In genomic region chr4:156076911-156077382, GRCm38 (mm10) we compare ENCODE assay signal across 8 mouse cellular contexts. TPM values are rescaled to one million over a fixed set of nuclear protein-coding genes. Genes with fewer than 3 reads are reported as not detected.
DNase-seq lines count a peak whose midpoint lies in the region; ATAC-seq and TF ChIP-seq lines count a peak whose summit lies in the region.

No protein-coding gene starts in this region.

- H3K4me3 ChIP-seq in lung, embryonic 16.5 days (ENCODE audit: low read length): peak overlapping the region; percentile 51
- no peak overlapping the region; the same call in 1 of the 2 replicates for H3K4me3 ChIP-seq in forebrain, postnatal 0 days (ENCODE audit: low read depth, low read length)
- peak overlapping the region; percentile 50 for H3K4me3 ChIP-seq in liver, postnatal 0 days (ENCODE audit: low read depth, low read length)

- H3K27ac ChIP-seq in lung, embryonic 16.5 days (ENCODE audit: low read length): peak overlapping the region; percentile 93
- H3K27ac ChIP-seq in forebrain, postnatal 0 days (ENCODE audit: low read depth, low read length): no peak overlapping the region
- H3K27ac ChIP-seq in liver, postnatal 0 days (ENCODE audit: low read depth): peak overlapping the region; percentile 57

- H3K27me3 ChIP-seq in lung, embryonic 16.5 days (ENCODE audit: control insufficient read depth, insufficient read depth, low read depth, low read length): peaks cover 7% of the 10 kb centered on the region; the same call in 1 of the 2 replicates
- H3K27me3 ChIP-seq in forebrain, postnatal 0 days (ENCODE audit: insufficient read depth, low read length): peaks cover 8% of the 10 kb centered on the region; the same call in 1 of the 2 replicates
- H3K27me3 ChIP-seq in liver, postnatal 0 days (ENCODE audit: insufficient read depth, low read length): no peaks in the 10 kb centered on the region

- peaks cover 10% of the 10 kb centered on the region for H3K4me1 ChIP-seq in lung, embryonic 16.5 days (replicated peaks; ENCODE audit: control insufficient read depth, insufficient read depth, low read length)
- 0 out of 2 replicates have a peak, but pooled peaks cover 5% of the 10 kb centered on the region for H3K4me1 ChIP-seq in forebrain, postnatal 0 days (ENCODE audit: insufficient read depth)
- peaks cover 22% of the 10 kb centered on the region for H3K4me1 ChIP-seq in liver, postnatal 0 days (ENCODE audit: insufficient read depth)

- DNase-seq in lung, postnatal 10 days: no peak
- DNase-seq in forebrain, postnatal 0 days: no peak
- DNase-seq in liver, postnatal 0 days: no peak
- DNase-seq in thymus, postnatal 14 days: peak; percentile 56
- DNase-seq in layer of hippocampus, postnatal 25 days (ENCODE audit: extremely low spot score in 1 of 2, low spot score in 1 of 2): no peak
- no peak for DNase-seq in embryo, embryonic 9.5 days (ENCODE audit: extremely low spot score)

- ATAC-seq in lung, embryonic 16.5 days (ENCODE audit: low read depth): peak; percentile 29
- peak; percentile 25; the same call in 1 of the 2 replicates for ATAC-seq in forebrain, postnatal 0 days
- peak; percentile 22 for ATAC-seq in liver, postnatal 0 days
- no peak for ATAC-seq in cerebellum, adult (ENCODE audit: insufficient number of reproducible peaks, low FRiP score, low TSS enrichment)

- WGBS in lung, embryonic 16.5 days: 11% methylated on average over 7 of the region's 8 CpGs
- 10% methylated on average over 8 of the region's 8 CpGs for WGBS in forebrain, postnatal 0 days
- 6% methylated on average over 7 of the region's 8 CpGs for WGBS in liver, postnatal 0 days (ENCODE audit: insufficient replicate concordance)

- TF ChIP-seq CTCF in forebrain, postnatal 0 days (IDR thresholded peaks at IDR 0.05; ENCODE audit: low read depth): no peak
- TF ChIP-seq CTCF in liver, postnatal 0 days (IDR thresholded peaks at IDR 0.05; ENCODE audit: low read depth): peak; percentile 42

- H3K9ac ChIP-seq in lung, embryonic 16.5 days (ENCODE audit: low read length): peak overlapping the region; percentile 66
- no peak overlapping the region for H3K9ac ChIP-seq in forebrain, postnatal 0 days
- H3K9ac ChIP-seq in liver, postnatal 0 days (replicated peaks): peak overlapping the region; percentile 52

- H3K36me3 ChIP-seq in lung, embryonic 16.5 days (ENCODE audit: control insufficient read depth, insufficient read depth, low read length): no peaks in the 10 kb centered on the region
- H3K36me3 ChIP-seq in forebrain, postnatal 0 days (ENCODE audit: insufficient read depth): no peaks in the 10 kb centered on the region
- no peaks in the 10 kb centered on the region for H3K36me3 ChIP-seq in liver, postnatal 0 days (replicated peaks; ENCODE audit: insufficient read depth, low read length)

- peak overlapping the region; percentile 79 for H3K4me2 ChIP-seq in lung, embryonic 16.5 days (ENCODE audit: low read depth, low read length)
- peak overlapping the region; percentile 59 for H3K4me2 ChIP-seq in forebrain, postnatal 0 days (ENCODE audit: low read depth)
- peak overlapping the region; percentile 86 for H3K4me2 ChIP-seq in liver, postnatal 0 days (ENCODE audit: low read depth, low read length)

- no peaks in the 10 kb centered on the region for H3K9me3 ChIP-seq in lung, embryonic 16.5 days (ENCODE audit: control insufficient read depth, low read length)
- no peaks in the 10 kb centered on the region for H3K9me3 ChIP-seq in forebrain, postnatal 0 days (ENCODE audit: low read length)
- no peaks in the 10 kb centered on the region for H3K9me3 ChIP-seq in liver, postnatal 0 days (ENCODE audit: low read length)

- no peak for TF ChIP-seq EP300 in liver, postnatal 0 days (IDR thresholded peaks at IDR 0.05; ENCODE audit: low read depth)

RNA-seq across cellular contexts. Expression of gene Ttll10, which starts 17.7 kb away (rescaled TPM):
- 2.8 and 4.0 TPM in 2 replicates for polyA plus RNA-seq in lung, embryonic 16.5 days (2015; fragmentation: Nextera tagmentation; extraction: Ambion mirVana)
- total RNA-seq in forebrain, postnatal 0 days (2014; rRNA removed): not detected in 2 replicates
- 0.06 TPM in 1 of 2 replicates, not detected in the other for polyA plus RNA-seq in forebrain, postnatal 0 days (2015; fragmentation: Nextera tagmentation; extraction: Ambion mirVana)
- polyA plus RNA-seq in liver, postnatal 0 days (2015; fragmentation: Nextera tagmentation; extraction: Ambion mirVana): 0.15 and 0.31 TPM in 2 replicates
- total RNA-seq in layer of hippocampus, postnatal 25 days (2021): under 1 TPM; 0.12 to 0.31 TPM

RNA-seq across cellular contexts. Expression of gene 9430015G10Rik, which starts 32.8 kb away (rescaled TPM):
- 37.9 and 42.0 TPM in 2 replicates for polyA plus RNA-seq in lung, embryonic 16.5 days (2015; fragmentation: Nextera tagmentation; extraction: Ambion mirVana)
- 22.8 and 28.3 TPM in 2 replicates for total RNA-seq in forebrain, postnatal 0 days (2014; rRNA removed)
- 18.3 and 22.3 TPM in 2 replicates for polyA plus RNA-seq in forebrain, postnatal 0 days (2015; fragmentation: Nextera tagmentation; extraction: Ambion mirVana)
- polyA plus RNA-seq in liver, postnatal 0 days (2015; fragmentation: Nextera tagmentation; extraction: Ambion mirVana): 3.1 and 3.9 TPM in 2 replicates
- 10 to 100 TPM; 21.6 to 30.3 TPM for total RNA-seq in layer of hippocampus, postnatal 25 days (2021)

RNA-seq across cellular contexts. Expression of gene Tnfrsf18, which starts 51.0 kb away (rescaled TPM):
- polyA plus RNA-seq in lung, embryonic 16.5 days (2015; fragmentation: Nextera tagmentation; extraction: Ambion mirVana): 1.5 and 2.3 TPM in 2 replicates
- total RNA-seq in forebrain, postnatal 0 days (2014; rRNA removed): 1.5 TPM in 1 of 2 replicates, not detected in the other
- polyA plus RNA-seq in forebrain, postnatal 0 days (2015; fragmentation: Nextera tagmentation; extraction: Ambion mirVana): 0.67 and 1.2 TPM in 2 replicates
- 0.78 and 1.2 TPM in 2 replicates for polyA plus RNA-seq in liver, postnatal 0 days (2015; fragmentation: Nextera tagmentation; extraction: Ambion mirVana)
- total RNA-seq in layer of hippocampus, postnatal 25 days (2021): not detected

RNA-seq across cellular contexts. Expression of gene Rnf223, which starts 53.4 kb away (rescaled TPM):
- polyA plus RNA-seq in lung, embryonic 16.5 days (2015; fragmentation: Nextera tagmentation; extraction: Ambion mirVana): 0.24 and 0.33 TPM in 2 replicates
- 0.33 and 0.46 TPM in 2 replicates for total RNA-seq in forebrain, postnatal 0 days (2014; rRNA removed)
- polyA plus RNA-seq in forebrain, postnatal 0 days (2015; fragmentation: Nextera tagmentation; extraction: Ambion mirVana): 0.08 and 0.19 TPM in 2 replicates
- polyA plus RNA-seq in liver, postnatal 0 days (2015; fragmentation: Nextera tagmentation; extraction: Ambion mirVana): 0.06 and 0.07 TPM in 2 replicates
- under 1 TPM; 0.59 to 0.89 TPM for total RNA-seq in layer of hippocampus, postnatal 25 days (2021)
